Mouse (Mus musculus) monocyte, adult 2 months (primary cell): ENCODE results near the gene Oprl1.

Source experiments
- DNase-seq, 2 experiments: peaks; one replicate each; pipeline ENCODE4 v3.0.0; 2022; ENCODE audit warnings: low spot score in 2 of 2, low read depth in 1 of 2

Oprl1 gene

GRCm38 (mm10) chr2:181764600-181764999, 49.8 kb downstream of the Oprl1 start:
- DNase-seq: no peak

GRCm38 (mm10) chr2:181765251-181765650, 50.4 kb downstream of the Oprl1 start:
- no peak for DNase-seq

GRCm38 (mm10) chr2:181766672-181767557, 52.1 kb downstream of the Oprl1 start:
- no peak for DNase-seq

- DNase-seq: no peak
Measured at GRCm38 (mm10) chr2:181768451-181768850, 53.6 kb downstream of the Oprl1 start.

GRCm38 (mm10) chr2:181769397-181769796, 54.6 kb downstream of the Oprl1 start:
- no peak for DNase-seq
